Mouse (Mus musculus) cerebellum, adult 11-12 months (tissue): ENCODE data around the gene Kcnb1.
"Not testable (repeated sequence)": the region's sequence is repeated elsewhere in the genome, so short reads cannot be mapped to it uniquely, and the experiment has no call there.

Experiments used
- DNase-seq: peaks from one replicate; pipeline ENCODE4 v3.0.0; 2022

The Kcnb1 gene

DNA sequence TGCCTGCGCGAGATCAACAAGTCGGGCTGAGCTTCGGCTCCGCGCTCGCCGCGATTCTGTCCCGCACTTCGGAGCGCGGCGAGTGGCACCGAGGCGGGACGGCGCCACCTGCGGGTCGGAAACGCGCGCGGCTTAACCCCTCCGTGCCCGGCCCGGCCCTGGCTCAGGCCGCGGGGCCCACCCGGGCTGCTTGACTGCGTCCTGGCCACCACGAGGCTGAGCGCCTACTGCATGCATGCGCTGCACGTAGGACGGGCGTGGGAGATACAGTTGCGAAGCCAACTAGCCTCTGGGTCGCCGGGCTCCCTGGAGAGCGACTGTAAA is at the start of gene Kcnb1:
Gene Kcnb1 (minus strand): TSS at position 80 of the 324 bp plus-strand sequence.
- peak; percentile 55 for DNase-seq

DNA sequence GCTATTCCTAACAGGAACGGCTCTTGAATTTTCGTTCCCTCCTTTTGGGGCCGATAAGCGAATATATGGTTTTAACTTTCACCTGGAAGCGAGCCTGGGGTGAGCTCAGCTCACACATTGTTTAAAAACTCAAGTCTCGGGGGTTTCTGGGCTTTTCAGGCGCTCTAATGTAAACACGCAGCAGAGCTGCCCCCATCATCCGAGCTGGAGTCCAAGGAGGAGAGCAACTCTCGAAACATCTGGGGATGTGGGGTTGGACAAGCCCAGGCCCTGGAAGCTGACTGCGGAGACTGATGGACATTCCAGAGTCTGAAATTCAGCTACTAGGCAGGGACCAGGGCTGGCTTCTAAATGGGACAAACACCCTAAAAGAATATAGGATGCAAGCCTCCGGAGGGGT is 49.3 kb upstream of the Kcnb1 start:
- DNase-seq: no peak

DNA sequence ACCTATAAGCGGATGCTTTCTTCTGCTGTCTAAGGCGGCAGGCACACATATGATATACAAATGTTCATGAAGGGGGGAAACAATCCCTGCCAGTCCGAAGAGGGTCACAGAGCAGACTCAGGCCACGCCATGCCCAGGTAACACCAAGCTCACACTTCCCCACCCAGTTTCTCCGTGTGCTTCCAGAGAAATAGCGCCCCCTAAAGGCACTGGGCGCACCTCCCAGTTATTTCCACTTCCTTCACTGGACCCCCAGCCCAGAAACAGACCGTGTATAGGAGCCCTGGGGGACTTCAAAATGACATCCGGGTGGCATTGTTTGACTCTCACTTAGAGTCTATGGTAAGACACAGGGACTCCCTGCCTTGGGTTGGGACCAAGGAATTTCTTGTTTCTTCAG is 47.3 kb upstream of the Kcnb1 start:
- no peak for DNase-seq

DNA sequence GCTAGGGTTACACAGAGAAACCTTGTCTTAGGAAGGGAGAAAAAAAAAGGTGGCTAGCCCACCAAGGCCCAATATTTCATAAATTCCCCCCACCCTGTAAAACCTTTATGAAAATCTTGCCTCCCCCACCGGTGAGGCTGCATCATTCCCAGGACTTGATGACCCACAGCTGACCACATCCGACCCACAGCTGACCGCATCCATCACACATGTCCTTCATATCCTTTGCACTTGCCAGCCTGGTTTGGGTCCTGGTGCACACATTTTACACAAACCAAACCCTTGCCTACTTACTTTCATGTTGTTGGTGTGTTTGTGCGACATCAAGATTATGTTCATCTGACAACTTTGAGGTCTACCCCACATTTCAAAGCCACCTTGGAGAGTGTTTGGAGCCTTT is 46.2 kb upstream of the Kcnb1 start:
- no peak for DNase-seq

DNA sequence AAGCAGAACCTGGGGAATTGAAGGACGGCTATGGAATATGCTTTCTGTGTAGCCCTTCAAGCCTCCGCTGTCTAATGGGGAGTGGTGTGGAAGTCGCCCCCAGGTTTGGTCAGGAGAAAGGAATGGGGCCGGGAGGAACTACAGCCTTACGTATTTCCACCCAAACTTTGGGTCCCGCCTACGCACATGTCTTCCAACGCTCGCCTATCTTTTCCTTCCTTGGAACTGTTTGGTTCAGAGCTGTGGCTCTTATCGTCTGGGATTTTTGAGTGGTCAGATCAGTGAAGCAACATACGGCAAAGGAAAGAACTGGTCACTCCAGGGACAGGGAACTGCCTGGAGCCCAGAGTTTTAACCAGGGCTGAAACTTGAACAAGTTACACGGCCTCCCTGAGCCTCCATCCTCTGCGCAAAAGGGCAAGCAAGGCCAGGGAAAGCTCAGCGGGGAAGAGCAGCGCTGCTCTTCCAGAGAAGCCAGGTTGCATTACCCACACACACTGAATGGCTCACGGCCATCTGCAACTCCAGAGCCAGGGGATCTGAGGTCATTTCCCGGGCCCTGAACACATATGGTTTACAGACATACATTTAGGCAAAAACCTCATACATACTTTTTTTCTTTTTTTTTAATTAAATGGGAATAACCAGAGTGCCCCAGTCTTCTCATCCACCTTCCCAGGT is 45.5 kb upstream of the Kcnb1 start:
- DNase-seq: no peak

DNA sequence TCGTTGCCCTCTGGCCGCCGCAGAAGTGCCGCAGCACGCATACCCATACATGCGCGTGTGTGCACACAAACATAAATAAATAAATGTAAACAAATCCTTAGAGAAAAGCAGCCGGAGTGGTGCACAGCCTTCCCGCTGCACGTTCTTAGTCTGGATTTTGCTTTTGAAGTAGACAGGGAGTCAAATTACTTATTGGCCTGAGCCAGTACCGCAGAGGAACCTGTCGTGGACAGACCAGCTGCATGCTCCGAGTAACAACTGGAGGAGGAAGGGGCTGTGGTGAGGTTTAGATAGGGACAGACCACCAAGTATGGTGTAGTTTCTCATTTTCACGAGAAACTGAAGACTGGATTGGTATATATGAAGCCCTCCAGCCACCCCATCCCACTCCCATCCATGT is 43.8 kb upstream of the Kcnb1 start:
- no peak for DNase-seq

DNA sequence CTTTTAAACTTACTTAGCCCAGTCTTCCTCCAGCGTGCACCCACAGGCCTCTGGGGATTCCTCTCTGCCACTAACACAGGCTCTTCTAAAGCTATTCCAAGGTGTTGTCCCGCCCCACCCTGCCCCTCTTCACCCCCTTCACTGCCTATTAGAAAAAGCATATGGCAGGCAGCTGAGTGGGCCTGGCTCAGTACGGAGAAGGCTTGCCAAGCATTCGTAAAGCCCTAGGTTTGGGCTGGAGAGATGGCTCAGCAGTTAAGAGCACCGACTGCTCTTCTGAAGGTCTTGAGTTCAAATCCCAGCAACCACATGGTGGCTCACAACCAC is 43.0 kb upstream of the Kcnb1 start:
- DNase-seq: no peak

DNA sequence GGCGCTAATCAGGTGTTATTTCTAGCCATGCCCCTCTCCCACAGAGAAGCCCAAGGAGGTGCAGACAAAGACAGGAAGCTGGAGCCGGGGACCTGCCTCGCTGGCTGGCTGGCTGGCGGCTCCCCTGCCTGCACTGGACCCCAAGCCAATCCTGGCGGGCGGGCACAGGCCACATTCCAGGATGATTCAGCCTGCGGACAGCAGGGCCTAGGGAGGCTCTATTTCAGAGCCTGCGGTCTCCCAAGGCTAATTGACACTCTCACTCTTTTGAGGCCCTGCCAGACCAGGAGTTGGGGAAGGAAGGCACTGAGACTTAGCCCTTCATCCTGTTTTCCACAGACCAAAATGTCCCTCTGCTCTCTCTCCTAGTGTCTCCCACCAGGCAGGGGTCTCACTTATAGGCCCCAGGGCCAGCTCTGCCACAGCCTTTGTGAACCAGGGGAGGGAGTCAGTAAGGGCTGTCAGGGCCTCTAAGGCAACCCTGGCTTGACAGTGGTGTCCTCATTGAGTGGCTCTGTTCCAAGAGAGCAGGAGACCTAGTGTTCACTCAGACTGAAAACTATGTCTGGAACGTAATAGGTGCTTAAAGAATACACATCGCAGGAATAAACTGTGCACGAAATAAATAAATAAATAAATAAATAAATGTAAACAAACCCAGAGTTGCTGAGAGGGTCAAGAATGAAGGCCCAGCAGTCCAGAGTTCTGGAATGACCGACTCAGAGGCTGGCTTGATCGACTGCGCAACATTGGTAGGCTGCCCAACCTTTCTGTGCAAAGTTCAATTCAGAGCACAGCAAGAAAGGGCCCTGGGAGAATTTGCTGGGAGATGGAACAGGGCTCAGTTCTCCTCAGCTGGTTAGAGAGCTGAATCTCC is 42.4 kb upstream of the Kcnb1 start:
- DNase-seq: peak; percentile 23

DNA sequence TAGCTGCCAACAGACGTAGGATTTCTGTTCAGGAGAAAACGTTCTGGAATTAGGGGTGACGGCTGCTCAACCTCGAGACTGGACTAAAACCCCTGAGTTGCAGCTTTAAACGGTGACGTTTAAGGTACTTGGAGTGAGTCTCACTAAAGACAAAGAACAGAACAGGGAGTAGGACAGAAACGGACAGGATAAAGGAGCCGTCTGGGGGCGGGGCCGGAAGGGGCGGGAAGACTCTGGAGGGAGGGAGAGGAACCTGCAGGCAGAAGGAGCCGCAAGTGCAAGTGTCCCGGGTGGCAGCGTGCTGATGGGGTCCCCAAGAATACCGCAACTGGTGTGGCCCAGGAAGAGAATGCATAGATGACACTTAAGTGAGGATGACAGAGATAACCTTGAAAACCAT is 40.6 kb upstream of the Kcnb1 start:
- no peak for DNase-seq

DNA sequence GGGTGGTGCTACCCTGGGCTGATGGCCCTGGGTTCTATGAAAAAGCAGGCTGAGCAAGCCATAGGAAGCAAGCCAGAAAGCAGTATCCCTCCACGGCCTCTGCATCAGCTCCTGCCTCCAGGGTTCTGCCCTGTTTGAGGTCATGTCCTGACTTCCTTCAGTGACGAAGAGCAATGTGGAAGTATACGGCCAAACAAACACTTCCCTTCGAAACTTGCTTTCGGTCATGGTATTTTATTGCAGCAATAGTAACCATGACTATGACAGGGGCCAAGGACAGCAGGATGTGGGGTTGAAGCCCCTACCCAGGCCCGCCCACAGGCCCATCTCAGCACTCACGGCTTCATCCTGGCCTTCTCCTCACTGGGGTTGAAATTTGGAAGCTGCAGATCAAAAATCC is 35.0 kb upstream of the Kcnb1 start:
- DNase-seq: no peak

DNA sequence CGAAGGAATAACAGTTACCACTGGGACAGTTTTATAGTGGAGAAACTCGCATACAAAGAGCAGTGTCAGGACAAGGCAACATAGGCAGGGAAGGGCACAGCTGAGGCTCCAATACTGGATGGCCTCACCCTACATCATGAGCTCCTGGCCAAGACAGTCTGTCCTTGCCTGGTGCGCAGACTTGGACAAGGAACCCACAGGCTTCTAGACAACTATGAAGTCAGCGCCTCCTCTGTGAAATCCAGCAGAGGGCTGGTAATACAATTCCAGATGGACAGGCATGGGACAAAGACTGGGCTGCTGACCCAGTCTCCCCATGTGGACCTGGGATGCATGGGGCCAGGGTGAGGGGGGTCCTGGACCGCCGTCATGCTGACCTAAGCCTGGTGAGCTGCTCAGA is 34.2 kb upstream of the Kcnb1 start:
- no peak for DNase-seq

DNA sequence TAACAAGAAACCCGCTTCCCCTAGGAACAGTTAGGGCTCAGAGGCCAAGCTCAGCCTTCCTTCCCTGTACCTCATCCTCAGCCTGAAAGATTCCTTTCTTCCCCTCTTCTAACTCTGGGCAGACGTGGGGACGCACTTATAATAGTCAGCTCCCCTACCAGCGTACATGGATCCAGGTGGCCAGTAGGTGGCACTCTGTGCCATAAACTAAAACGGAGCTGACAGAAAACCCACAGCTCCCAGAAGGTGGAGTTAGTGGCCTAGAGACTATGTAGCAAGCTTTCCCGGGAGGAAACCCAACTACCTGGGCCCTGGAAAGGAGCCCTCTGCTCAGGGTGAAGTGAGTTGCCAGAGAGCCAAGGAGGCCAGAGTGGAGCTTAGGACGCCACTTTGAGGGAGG is 32.2 kb upstream of the Kcnb1 start:
- DNase-seq: peak; percentile 68

DNA sequence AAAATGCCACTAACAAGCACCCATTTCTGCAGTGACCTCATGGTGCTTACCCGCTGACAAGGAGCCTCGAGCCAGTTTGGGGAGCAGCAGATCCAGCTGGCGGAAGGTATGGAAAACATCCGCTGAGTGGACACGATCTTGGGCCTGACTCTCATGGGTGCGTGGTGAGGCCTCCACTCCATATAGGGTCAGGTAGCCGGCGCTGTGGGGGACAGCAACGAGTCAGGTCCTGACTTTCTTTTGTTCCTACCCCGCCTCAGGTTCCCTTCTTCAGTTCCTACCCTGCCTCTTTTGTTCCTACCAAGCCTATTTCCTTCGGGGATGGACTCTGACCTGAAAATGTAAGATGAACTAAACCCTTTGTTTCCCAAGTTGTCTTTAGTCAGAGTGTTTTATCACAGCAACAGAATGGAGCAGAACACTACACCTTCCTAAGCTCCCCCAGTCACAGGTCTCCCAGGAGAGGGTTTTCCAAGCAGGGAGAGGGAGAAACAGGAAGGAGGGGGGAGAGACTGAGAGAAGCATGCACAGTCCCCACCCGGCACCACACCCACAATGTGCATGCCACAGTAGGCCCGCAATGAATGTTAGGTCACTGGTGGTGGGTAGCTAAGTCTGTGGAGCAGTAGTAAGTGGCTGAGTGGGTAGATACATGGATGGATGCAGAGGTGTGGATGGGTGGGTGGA is 31.3 kb upstream of the Kcnb1 start:
- no peak for DNase-seq

DNA sequence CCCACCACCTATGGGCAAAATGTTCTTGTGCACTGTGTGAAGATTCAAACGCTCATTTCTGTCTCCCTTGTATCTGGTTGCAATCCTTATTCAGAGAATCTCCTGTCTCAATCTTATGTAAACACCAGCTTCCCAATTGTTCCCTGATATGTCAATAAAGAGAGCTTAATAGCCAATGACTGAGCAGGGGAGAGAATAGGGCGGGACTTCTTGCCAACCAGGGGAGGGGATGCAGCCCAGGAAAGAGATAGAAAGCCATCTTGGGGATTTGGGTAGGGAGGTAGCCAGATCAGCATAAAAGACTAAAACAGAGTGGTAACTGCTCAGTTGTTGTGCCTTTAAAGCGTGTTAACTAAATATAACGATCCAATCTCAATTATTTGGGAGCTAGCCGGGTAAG is 30.8 kb upstream of the Kcnb1 start:
- DNase-seq: no peak

DNA sequence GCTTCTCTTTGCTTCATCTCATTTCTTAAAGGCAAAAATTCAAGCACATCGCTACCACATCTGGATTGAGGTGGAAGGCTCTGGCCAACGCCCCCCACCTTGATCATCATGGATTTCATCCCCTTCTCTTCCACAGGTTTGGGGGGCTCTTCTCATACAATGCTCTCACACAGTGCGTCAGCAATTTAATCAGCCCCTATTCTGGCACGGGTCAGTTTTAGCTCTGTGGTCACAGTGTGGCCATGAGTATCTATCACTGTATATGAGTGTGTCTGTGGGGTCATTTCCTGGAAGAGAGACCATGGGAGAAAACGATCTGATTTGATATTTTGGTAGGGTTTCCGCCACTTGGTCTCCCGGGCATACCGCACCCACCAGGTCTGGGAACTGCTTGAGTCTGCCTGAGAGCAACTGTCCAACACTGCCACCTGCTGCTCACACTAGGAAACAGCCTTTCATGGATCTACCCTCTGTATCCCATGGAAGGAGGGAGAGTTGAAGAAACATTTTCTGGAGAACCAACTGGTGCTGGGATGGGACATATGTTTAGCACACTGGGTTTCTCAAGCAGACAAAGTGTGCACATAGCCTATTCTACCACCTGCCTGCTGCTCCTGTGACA is 29.3 kb upstream of the Kcnb1 start:
- DNase-seq: peak; percentile 76

DNA sequence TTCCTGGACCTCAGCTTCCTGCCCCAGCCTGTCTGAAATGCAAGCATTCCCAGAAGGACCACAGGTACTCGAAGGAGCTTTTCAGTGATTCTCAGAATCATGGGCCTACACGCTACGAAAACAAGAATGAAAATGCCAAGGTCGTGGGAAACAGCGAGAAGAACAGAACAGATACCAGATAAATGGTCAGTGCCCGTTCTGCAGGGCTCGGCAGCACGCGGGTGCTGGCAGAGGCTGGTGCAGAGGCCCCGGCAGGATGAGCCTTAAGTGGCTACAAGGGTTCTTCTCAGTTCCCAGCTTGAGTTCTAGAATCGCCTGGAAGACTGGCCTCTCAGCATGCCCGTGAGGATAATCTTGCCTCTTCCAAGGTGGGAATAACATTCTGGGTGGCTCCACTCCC is 23.7 kb upstream of the Kcnb1 start:
- no peak for DNase-seq

DNA sequence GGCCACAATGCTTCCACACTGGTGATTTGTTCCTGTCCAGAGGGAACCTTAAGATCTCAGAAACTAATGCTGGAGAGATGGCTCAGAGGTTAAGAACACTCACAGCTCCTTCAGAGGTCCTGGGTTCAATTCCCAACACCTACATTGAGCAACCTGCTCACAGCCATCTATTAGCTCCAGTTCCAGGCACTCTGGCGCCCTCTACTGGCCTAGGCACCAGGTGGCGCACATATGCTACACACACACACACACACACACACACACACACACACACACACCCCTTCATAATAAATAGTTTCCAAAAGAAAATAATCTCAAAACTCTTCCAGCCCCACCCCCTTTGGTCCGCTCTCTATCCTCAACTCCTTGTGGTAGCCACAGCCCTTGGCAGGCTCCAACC is 23.1 kb upstream of the Kcnb1 start:
- no peak for DNase-seq

DNA sequence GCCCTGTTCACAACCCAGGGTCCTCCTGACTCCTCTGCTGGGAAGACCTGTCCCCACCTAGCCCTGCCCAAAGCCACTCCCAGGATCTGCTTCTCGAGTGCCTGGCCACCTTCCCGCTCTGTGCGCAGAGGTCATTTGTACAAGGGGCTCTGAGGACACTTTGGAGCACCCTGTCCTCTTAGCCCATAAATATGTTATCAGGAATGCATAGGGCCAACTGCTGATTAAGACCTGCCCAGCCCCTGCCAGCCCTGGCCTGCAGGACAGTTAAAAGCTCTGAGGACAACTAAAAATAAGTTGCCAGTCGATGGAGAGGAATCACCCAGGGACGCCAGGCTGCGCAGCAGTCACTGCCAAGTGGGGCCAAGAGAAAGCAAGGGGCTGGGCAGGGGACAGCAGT is 22.6 kb upstream of the Kcnb1 start:
- DNase-seq: no peak

DNA sequence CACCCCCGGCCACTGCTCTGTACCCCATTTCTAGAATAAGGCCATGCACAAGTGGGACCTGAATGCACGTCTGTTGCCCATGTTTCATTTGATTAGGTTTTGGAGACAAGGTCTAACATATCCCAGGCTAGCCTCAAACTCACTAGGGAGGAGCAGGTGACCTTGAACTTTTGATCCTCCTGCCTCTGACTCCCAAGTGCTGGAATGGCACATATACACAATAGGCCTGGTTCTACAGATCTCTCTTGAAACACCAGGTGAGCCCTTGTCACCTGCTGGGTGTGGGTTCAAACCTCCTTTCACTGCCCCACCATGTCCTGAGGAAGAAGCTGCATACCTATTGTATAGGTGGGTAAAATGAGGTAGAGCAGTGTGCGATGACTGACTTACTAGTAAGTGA is 22.1 kb upstream of the Kcnb1 start:
- no peak for DNase-seq

DNA sequence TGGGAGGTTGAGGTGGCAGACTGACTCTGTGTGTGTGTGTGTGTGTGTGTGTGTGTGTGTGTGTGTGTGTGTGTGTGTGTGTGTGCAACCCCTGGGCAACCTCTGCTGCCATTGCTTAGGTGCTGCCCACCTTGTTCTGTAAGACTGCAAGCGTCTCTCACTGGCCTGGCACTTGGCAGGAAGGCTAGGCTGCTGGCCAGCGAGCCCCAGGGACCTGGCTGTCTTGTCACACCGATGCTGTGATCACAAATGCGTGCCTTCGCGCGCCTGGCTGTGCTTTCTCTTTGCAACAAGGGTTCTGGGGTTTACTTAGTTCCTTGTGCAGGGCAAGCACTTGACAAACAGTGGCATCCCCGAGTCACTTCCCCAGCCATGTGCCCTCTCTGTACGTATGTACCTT is 19.9 kb upstream of the Kcnb1 start:
- DNase-seq: peak; percentile 81

DNA sequence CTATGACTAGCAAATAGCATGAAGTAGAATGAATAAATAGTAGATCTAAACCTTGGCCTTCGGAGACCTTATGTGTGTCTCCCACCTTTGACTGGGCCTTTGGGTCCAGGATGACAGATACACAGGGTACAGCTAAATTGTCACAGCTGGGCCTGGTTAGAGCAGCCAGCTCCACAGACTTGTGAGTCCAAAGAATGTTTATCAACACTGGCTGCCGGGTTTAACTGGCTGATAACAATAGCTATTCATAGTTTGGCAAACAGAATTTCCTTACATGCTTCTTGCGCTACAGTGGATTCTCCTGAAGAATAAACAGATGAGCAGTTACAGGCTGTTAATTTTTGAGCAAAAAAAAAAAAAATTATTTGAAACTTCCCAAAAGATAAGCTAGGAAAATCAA is 19.0 kb upstream of the Kcnb1 start:
- no peak for DNase-seq

DNA sequence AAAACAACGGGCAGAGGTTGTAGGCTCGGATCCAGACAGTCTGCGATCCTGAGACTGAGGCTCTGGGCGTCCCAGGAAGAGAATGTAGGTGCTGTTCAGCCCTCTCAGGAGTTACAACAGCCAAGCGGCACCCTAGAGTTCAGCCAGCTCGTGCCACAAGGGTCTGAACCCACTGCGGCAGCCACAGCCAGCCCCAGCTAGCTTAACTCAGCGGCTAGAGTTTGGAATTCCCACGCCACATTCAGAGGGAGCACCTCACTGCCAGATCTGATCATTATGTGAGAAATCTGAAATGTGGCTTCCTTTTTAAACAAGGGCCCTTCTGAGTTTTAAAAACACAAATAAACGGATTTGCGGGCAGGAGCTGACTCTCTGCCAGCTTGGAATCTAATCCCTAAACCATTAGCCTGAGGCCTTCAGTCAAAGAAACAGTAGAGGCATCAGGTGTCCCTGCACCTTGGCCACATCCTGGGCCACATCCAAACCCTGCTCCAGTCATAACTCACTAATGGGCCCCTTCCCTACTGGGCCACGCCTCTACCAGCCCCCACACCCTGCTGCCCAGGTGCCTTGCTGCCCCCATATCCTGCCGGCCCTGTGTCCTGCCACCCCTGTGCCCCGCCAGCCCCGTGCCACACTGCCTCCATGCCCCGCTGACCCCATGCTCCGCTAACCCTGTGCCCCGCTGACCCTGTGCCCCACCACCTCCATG is 16.1 kb upstream of the Kcnb1 start:
- no peak for DNase-seq

DNA sequence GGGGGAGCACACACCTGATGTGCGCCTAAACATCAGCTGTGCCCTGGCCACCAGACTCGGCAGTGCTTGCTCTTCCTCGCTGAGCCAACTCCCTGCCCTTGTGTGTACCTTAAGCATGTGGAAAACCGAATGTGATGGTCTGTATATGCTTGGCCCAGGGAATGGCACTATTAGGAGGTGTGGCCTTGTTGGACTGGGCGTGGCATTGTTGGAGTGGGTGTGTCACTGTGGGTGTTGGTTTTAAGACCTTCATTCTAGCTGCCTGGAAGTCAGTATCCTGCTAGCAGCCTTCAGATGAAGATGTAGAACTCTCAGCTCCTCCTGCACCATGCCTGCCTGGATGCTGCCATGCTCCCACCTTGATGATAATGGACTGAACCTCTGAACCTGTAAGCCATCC is 14.7 kb upstream of the Kcnb1 start:
- DNase-seq: not testable (repeated sequence)
